Mouse (Mus musculus) MEL (cell line): ENCODE results near the gene Gzmm. TPM values are rescaled to one million over a fixed set of nuclear protein-coding genes. Genes with fewer than 3 reads are reported as not detected.

Source experiments
- DNase-seq: peaks from one replicate; pipeline ENCODE4 v3.0.0; 2011; ENCODE audit warnings: low read depth, low spot score
- H3K27ac ChIP-seq: 2 replicates; pipeline ENCODE4 v1.5.1; 2012; ENCODE audit warnings: low read depth, mild to moderate bottlenecking, control low read depth, low read length, moderate library complexity; ENCODE audit not compliant: control insufficient read depth
- H3K27me3 ChIP-seq, 2 experiments: fragments of 150-350 bp in 1 of 2; sonication (generic) in 1 of 2; 2 replicates each; pipeline ENCODE4 v1.6.1; 2012; ENCODE audit warnings: low read length in 2 of 2, mild to moderate bottlenecking in 2 of 2, improper control_type of control experiment in 1 of 2, moderate library complexity in 1 of 2; ENCODE audit not compliant: insufficient read depth in 2 of 2, control insufficient read depth in 1 of 2
- H3K36me3 ChIP-seq, 2 experiments: 2 replicates each; pipeline ENCODE4 v1.6.1; 2012 to 2014; ENCODE audit warnings: low read length in 2 of 2, improper control_type of control experiment in 1 of 2, inconsistent platforms in 1 of 2, mild to moderate bottlenecking in 1 of 2; ENCODE audit not compliant: insufficient read depth in 2 of 2, control insufficient read depth in 1 of 2
- H3K4me1 ChIP-seq, 2 experiments: fragments of 150-350 bp in 1 of 2; sonication (generic) in 1 of 2; 2 replicates each; pipeline ENCODE4 v1.6.1; 2012; ENCODE audit warnings: low read length in 2 of 2, improper control_type of control experiment in 1 of 2, mild to moderate bottlenecking in 1 of 2; ENCODE audit not compliant: insufficient read depth in 2 of 2, control insufficient read depth in 1 of 2
- H3K4me3 ChIP-seq, 2 experiments: fragments of 150-350 bp in 1 of 2; sonication (generic) in 1 of 2; 2 replicates each; pipeline ENCODE4 v1.5.1; 2012; ENCODE audit warnings: low read depth in 2 of 2, low read length in 2 of 2, mild to moderate bottlenecking in 2 of 2, moderate library complexity in 2 of 2, control low read depth in 1 of 2, improper control_type of control experiment in 1 of 2; ENCODE audit not compliant: control insufficient read depth in 1 of 2, insufficient read depth in 1 of 2
- H3K79me2 ChIP-seq: 2 replicates; pipeline ENCODE4 v1.6.1; 2012; ENCODE audit warnings: mild to moderate bottlenecking, low read length, moderate library complexity; ENCODE audit not compliant: control insufficient read depth, poor library complexity, insufficient read depth
- H3K9ac ChIP-seq: 2 replicates; pipeline ENCODE4 v1.6.1; 2012; ENCODE audit warnings: low read depth, mild to moderate bottlenecking, control low read depth, low read length, moderate library complexity; ENCODE audit not compliant: control insufficient read depth, poor library complexity, severe bottlenecking
- H3K9me3 ChIP-seq: fragments of 150-350 bp; sonication (generic); replicated peaks from 2 replicates; pipeline ENCODE4 v1.6.1; 2012; ENCODE audit warnings: mild to moderate bottlenecking, low read length, improper control_type of control experiment, moderate library complexity; ENCODE audit not compliant: insufficient read depth
- CHD1 ChIP-seq: IDR thresholded peaks from 2 replicates; pipeline ENCODE4 v1.6.1; 2012; ENCODE audit warnings: low read depth, mild to moderate bottlenecking, inconsistent platforms, low read length, improper control_type of control experiment
- GABPA ChIP-seq: IDR thresholded peaks from 2 replicates; pipeline ENCODE4 v1.6.1; 2012; ENCODE audit warnings: low read depth, mild to moderate bottlenecking, inconsistent platforms, low read length, improper control_type of control experiment, moderate library complexity
- GATA1 ChIP-seq: IDR thresholded peaks from 2 replicates; pipeline ENCODE4 v1.6.1; 2011; ENCODE audit warnings: low read depth, low read length, improper control_type of control experiment
- KAT2A ChIP-seq: conservative IDR thresholded peaks from 2 replicates; pipeline ENCODE4 v1.6.1; 2012; ENCODE audit warnings: low read depth, low read length, improper control_type of control experiment, inconsistent platforms
- MAX ChIP-seq: IDR thresholded peaks from 2 replicates; pipeline ENCODE4 v1.6.1; 2011; ENCODE audit warnings: low read length, improper control_type of control experiment
- MAZ ChIP-seq: IDR thresholded peaks from 2 replicates; pipeline ENCODE4 v1.6.1; 2012; ENCODE audit warnings: low read depth, mild to moderate bottlenecking, inconsistent platforms, low read length, improper control_type of control experiment
- MEF2A ChIP-seq: IDR thresholded peaks from 2 replicates; pipeline ENCODE4 v1.6.1; 2014; ENCODE audit warnings: low read depth, mild to moderate bottlenecking, inconsistent platforms, low read length, improper control_type of control experiment; ENCODE audit not compliant: poor library complexity, insufficient replicate concordance, severe bottlenecking; ENCODE audit errors: extremely low read depth
- MXI1 ChIP-seq: IDR thresholded peaks from 2 replicates; pipeline ENCODE4 v1.6.1; 2011; ENCODE audit warnings: mild to moderate bottlenecking, low read depth, low read length, improper control_type of control experiment
- NELFE ChIP-seq: IDR thresholded peaks from 2 replicates; pipeline ENCODE4 v1.6.1; 2011; ENCODE audit warnings: low read depth, low read length, improper control_type of control experiment
- POLR2A ChIP-seq, 2 experiments: IDR thresholded peaks; 2 replicates each; pipeline ENCODE4 v1.6.1; 2011 to 2012; ENCODE audit warnings: low read length in 2 of 2, mild to moderate bottlenecking in 2 of 2, control low read depth in 1 of 2, improper control_type of control experiment in 1 of 2, low read depth in 1 of 2, moderate library complexity in 1 of 2; ENCODE audit not compliant: control insufficient read depth in 1 of 2, insufficient read depth in 1 of 2, poor library complexity in 1 of 2
- RAD21 ChIP-seq: IDR thresholded peaks from 2 replicates; pipeline ENCODE4 v1.6.1; 2011; ENCODE audit warnings: mild to moderate bottlenecking, low read depth, low read length, improper control_type of control experiment
- SIN3A ChIP-seq: IDR thresholded peaks from 2 replicates; pipeline ENCODE4 v1.6.1; 2012; ENCODE audit warnings: low read length, improper control_type of control experiment, inconsistent platforms
- UBTF ChIP-seq: IDR thresholded peaks from 2 replicates; pipeline ENCODE4 v1.6.1; 2012; ENCODE audit warnings: low read depth, mild to moderate bottlenecking, inconsistent platforms, low read length, improper control_type of control experiment, moderate library complexity, borderline replicate concordance; ENCODE audit not compliant: insufficient read depth
- USF2 ChIP-seq, 2 experiments: IDR thresholded peaks; 2 replicates each; pipeline ENCODE4 v1.6.1; 2011 to 2012; ENCODE audit warnings: improper control_type of control experiment in 2 of 2, low read length in 2 of 2, borderline replicate concordance in 1 of 2, inconsistent platforms in 1 of 2, low read depth in 1 of 2, mild to moderate bottlenecking in 1 of 2; ENCODE audit not compliant: insufficient read depth in 1 of 2
- ZC3H11A ChIP-seq: IDR thresholded peaks from 2 replicates; pipeline ENCODE4 v1.6.1; 2012; ENCODE audit warnings: low read depth, mild to moderate bottlenecking, inconsistent platforms, low read length, improper control_type of control experiment
- polyA plus RNA-seq, 2 experiments: library from polyadenylated mRNA; stranded (reverse) in 1 of 2; unstranded in 1 of 2; fragments of >175 nt in 1 of 2; fragments of >200 nt in 1 of 2; gene quantifications; 2 replicates each; pipeline versions ENCODE4 v1.2.1 to v1.2.4; 2012; ENCODE audit warnings: low replicate concordance in 2 of 2, low read depth in 1 of 2; ENCODE audit not compliant: insufficient read length in 2 of 2, insufficient read depth in 1 of 2, missing spikeins in 1 of 2
- total RNA-seq: library from RNA; depleted of rRNA; stranded (reverse); fragments of 300-350 nt; gene quantifications from 2 replicates; pipeline ENCODE4 v1.2.3, GENCODE M21; 2012

Gzmm gene
- total and polyA plus RNA-seq, 3 experiments: 2.3 to 2.5 TPM; not detected in 1

DNA sequence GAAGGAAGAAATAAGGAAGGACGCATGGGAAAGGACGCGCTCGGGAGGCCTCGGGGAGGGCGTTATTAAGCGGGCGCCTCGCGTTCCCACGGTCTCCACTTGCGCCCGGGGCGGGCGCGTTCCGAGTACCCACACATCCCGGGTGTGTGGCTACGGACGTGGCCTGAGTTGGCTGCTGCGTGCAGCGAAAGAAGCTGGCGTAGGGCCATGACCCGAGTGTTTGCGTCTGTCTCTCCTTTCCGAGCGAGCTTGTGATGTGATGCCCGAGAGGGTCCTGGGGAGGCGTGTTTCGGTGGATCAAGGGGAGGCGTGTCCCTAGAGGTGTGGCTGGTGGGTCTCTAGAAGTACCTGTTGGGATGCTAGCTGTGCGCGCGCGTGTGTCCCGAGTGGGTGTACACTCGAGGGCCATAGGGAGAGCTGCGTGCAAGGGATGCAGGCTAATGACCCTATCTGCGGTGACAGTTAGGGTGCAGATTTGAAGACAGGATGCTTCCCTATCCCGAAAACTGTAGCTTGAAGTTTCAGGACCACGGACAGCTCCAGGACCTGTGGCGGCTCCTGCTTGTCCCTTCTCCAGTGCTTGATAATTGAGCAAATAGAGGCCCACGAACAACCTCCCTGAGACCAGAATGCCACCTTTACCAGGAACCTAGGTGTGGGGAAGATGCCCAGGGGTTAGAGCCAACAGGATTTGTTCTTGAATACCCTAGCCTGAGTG lies 29.0 kb downstream of the Gzmm start:
- peaks cover 0 to 2% of the 10 kb centered on the region in 2 experiments; a peak in 2 of 4 replicates for H3K27me3 ChIP-seq
- H3K9ac ChIP-seq: no peak overlapping the region
- DNase-seq: peak; percentile 89
- no peak overlapping the region for H3K27ac ChIP-seq
- H3K36me3 ChIP-seq: peaks cover 0 to 2% of the 10 kb centered on the region in 2 experiments; a peak in 2 of 4 replicates
- no peaks in the 10 kb centered on the region for H3K79me2 ChIP-seq
- H3K9me3 ChIP-seq: no peaks in the 10 kb centered on the region
- H3K4me1 ChIP-seq: peaks cover 0 to 3% of the 10 kb centered on the region in 2 experiments; a peak in 2 of 4 replicates
- TF ChIP-seq GABPA: no peak
- TF ChIP-seq MXI1: peak; percentile 84
- peak; percentile 95 for TF ChIP-seq SIN3A
- H3K4me3 ChIP-seq: no peak overlapping the region

- Histone ChIP-seq H3K27ac (no peak overlapping the region), H3K4me3 (no peak overlapping the region), H3K9me3 (no peaks in the 10 kb centered on the region), H3K9ac (no peak overlapping the region), H3K79me2 (no peaks in the 10 kb centered on the region), H3K36me3 (no peaks in the 10 kb centered on the region), H3K27me3 (peaks cover 0 to 2% of the 10 kb centered on the region in 2 experiments; a peak in 2 of 4 replicates), H3K4me1 (no peaks in the 10 kb centered on the region)
- TF ChIP-seq MAX (no peak), GATA1 (no peak), KAT2A (no peak), USF2 (IDR thresholded peaks at IDR 0.05; ENCODE audit: borderline replicate concordance in 1 of 2, insufficient read depth in 1 of 2, low read depth in 1 of 2, low read length in 2 of 2) (no peak), RAD21 (no peak), POLR2A (IDR thresholded peaks at IDR 0.05; ENCODE audit: control insufficient read depth in 1 of 2, insufficient read depth in 1 of 2, low read depth in 1 of 2, low read length in 2 of 2, poor library complexity in 1 of 2) (no peak), UBTF (no peak), MEF2A (no peak), CHD1 (no peak), MAZ (no peak), NELFE (no peak), ZC3H11A (no peak)
- no peak for DNase-seq
Measured at GRCm38 (mm10) chr10:79721089-79721488, 32.3 kb downstream of the Gzmm start.
